Mouse (Mus musculus): Measurements from ENCODE around the gene Psmb2. TPM values are rescaled to one million over a fixed set of nuclear protein-coding genes. Genes with fewer than 3 reads are reported as not detected.
A peak's percentile ranks its signal among the peaks of the same experiment; 100 is the strongest.

Gene Psmb2
- polyA plus RNA-seq, 1 experiment from 2014 or later: 487 TPM

DNA sequence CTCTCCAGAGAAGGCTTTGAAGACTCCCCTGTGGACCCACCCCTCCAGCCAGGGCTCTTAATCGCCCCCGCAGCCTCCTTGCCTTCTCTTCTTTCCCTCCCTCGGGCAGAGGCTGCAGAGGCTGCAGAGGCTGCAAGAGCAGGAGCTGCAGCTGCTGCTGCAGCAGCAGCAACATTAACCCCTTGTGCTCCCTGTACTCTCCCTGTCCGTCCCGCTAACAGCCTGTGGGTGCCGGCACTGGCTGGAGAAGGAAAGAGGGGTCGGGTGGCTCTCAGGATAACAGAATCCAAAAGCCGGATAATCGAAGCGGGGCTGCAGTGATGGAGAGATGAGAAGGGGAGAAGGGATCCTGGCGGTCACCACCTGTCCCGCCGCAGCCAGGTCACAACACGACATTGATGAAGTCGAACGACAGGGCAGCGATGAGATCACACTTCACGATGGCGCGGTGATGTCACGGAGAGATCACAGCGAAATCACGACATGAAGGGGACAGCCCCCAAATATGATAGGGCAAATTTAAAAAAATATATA, 75.2 kb downstream of the Psmb2 start:
- Histone ChIP-seq H3K4me1 (ENCODE audit: control insufficient read depth, insufficient read depth, low read length) (peaks cover 26% of the 10 kb centered on the region), H3K4me2 (replicated peaks; ENCODE audit: low read depth, low read length) (peak overlapping the region; percentile 99), H3K4me3 (ENCODE audit: low read depth, low read length) (peak overlapping the region; percentile 91), H3K27ac (ENCODE audit: low read length) (no peak overlapping the region), H3K9me3 (ENCODE audit: control insufficient read depth, low read depth, low read length) (no peaks in the 10 kb centered on the region), H3K27me3 (ENCODE audit: control insufficient read depth, insufficient read depth, low read length) (no peaks in the 10 kb centered on the region), H3K9ac (replicated peaks; ENCODE audit: low read depth, low read length) (peak overlapping the region; percentile 59), H3K36me3 (ENCODE audit: control insufficient read depth, insufficient read depth, low read length) (peaks cover 20% of the 10 kb centered on the region)
- no peak for ATAC-seq (ENCODE audit: insufficient number of reproducible peaks, insufficient read depth, low FRiP score, low read depth)
- 0% methylated on average over 23 of the region's 23 CpGs for WGBS

- H3K27ac ChIP-seq (ENCODE audit: low read length): peak within 1 kb of the TSS; percentile 95
- ATAC-seq (ENCODE audit: insufficient number of reproducible peaks, insufficient read depth, low FRiP score, low read depth): peak; percentile 99
- under 1% methylated on average over 66 of the region's 71 CpGs for WGBS
Measured at GRCm38 (mm10) chr4:126753268-126754230, 76.1 kb downstream of the Psmb2 start, which contains the start of the genes Ncdn and AU040320. Gene Ncdn (minus strand): TSS chr4:126753438. Gene AU040320 (plus strand): TSS chr4:126753544.

GRCm38 (mm10) chr4:126754231-126754611, 76.8 kb downstream of the Psmb2 start:
- Histone ChIP-seq H3K4me2 (replicated peaks; ENCODE audit: low read depth, low read length) (peak overlapping the region; percentile 69), H3K4me1 (ENCODE audit: control insufficient read depth, insufficient read depth, low read length) (peaks cover 26% of the 10 kb centered on the region), H3K27ac (ENCODE audit: low read length) (peak overlapping the region; percentile 95), H3K36me3 (ENCODE audit: control insufficient read depth, insufficient read depth, low read length) (peaks cover 7% of the 10 kb centered on the region; the same call in 1 of the 2 replicates), H3K9ac (replicated peaks; ENCODE audit: low read depth, low read length) (peak overlapping the region; percentile 59), H3K9me3 (ENCODE audit: control insufficient read depth, low read depth, low read length) (no peaks in the 10 kb centered on the region), H3K4me3 (ENCODE audit: low read depth, low read length) (peak overlapping the region; percentile 91), H3K27me3 (ENCODE audit: control insufficient read depth, insufficient read depth, low read length) (no peaks in the 10 kb centered on the region)
- WGBS: 3% methylated on average over 12 of the region's 12 CpGs
- ATAC-seq (ENCODE audit: insufficient number of reproducible peaks, insufficient read depth, low FRiP score, low read depth): no peak

More at GRCm38 (mm10) chr4:126753268-126754230, 76.1 kb downstream of the Psmb2 start, which contains the start of the genes Ncdn and AU040320:
- H3K9me3 ChIP-seq (ENCODE audit: control insufficient read depth, low read depth, low read length): no peaks in the 10 kb centered on the region
- peak within 1 kb of the TSS; percentile 91 for H3K4me3 ChIP-seq (ENCODE audit: low read depth, low read length)
- H3K27me3 ChIP-seq (ENCODE audit: control insufficient read depth, insufficient read depth, low read length): no peaks in the 10 kb centered on the region
- H3K9ac ChIP-seq (replicated peaks; ENCODE audit: low read depth, low read length): peak within 1 kb of the TSS; percentile 59
- peaks cover 13% of the 10 kb centered on the region for H3K36me3 ChIP-seq (ENCODE audit: control insufficient read depth, insufficient read depth, low read length)
- H3K4me2 ChIP-seq (replicated peaks; ENCODE audit: low read depth, low read length): peak within 1 kb of the TSS; percentile 99
- H3K4me1 ChIP-seq (ENCODE audit: control insufficient read depth, insufficient read depth, low read length): peaks cover 26% of the 10 kb centered on the region

GRCm38 (mm10) chr4:126754736-126755374, 77.4 kb downstream of the Psmb2 start:
- WGBS: 23% methylated on average over 12 of the region's 12 CpGs
- Histone ChIP-seq H3K27ac (ENCODE audit: low read length) (peak overlapping the region; percentile 95; the same call in 1 of the 2 replicates), H3K9ac (replicated peaks; ENCODE audit: low read depth, low read length) (no peak overlapping the region)

GRCm38 (mm10) chr4:126756766-126757165, 79.3 kb downstream of the Psmb2 start:
- Histone ChIP-seq H3K36me3 (ENCODE audit: control insufficient read depth, insufficient read depth, low read length) (peaks cover 3% of the 10 kb centered on the region; the same call in 1 of the 2 replicates), H3K27me3 (ENCODE audit: control insufficient read depth, insufficient read depth, low read length) (no peaks in the 10 kb centered on the region), H3K4me3 (ENCODE audit: low read depth, low read length) (no peak overlapping the region), H3K4me1 (ENCODE audit: control insufficient read depth, insufficient read depth, low read length) (peaks cover 19% of the 10 kb centered on the region), H3K27ac (ENCODE audit: low read length) (no peak overlapping the region), H3K9ac (replicated peaks; ENCODE audit: low read depth, low read length) (no peak overlapping the region), H3K9me3 (ENCODE audit: control insufficient read depth, low read depth, low read length) (no peaks in the 10 kb centered on the region), H3K4me2 (replicated peaks; ENCODE audit: low read depth, low read length) (no peak overlapping the region)
- 78% methylated on average over 4 of the region's 4 CpGs for WGBS
- ATAC-seq (ENCODE audit: insufficient number of reproducible peaks, insufficient read depth, low FRiP score, low read depth): no peak

More at GRCm38 (mm10) chr4:126754736-126755374, 77.4 kb downstream of the Psmb2 start:
- Histone ChIP-seq H3K4me1 (ENCODE audit: control insufficient read depth, insufficient read depth, low read length) (peaks cover 26% of the 10 kb centered on the region), H3K36me3 (ENCODE audit: control insufficient read depth, insufficient read depth, low read length) (peaks cover 2% of the 10 kb centered on the region; the same call in 1 of the 2 replicates), H3K4me3 (ENCODE audit: low read depth, low read length) (peak overlapping the region; percentile 91), H3K27me3 (ENCODE audit: control insufficient read depth, insufficient read depth, low read length) (no peaks in the 10 kb centered on the region), H3K4me2 (replicated peaks; ENCODE audit: low read depth, low read length) (peak overlapping the region; percentile 69), H3K9me3 (ENCODE audit: control insufficient read depth, low read depth, low read length) (no peaks in the 10 kb centered on the region)
- peak; percentile 8; the same call in 1 of the 2 replicates for ATAC-seq (ENCODE audit: insufficient number of reproducible peaks, insufficient read depth, low FRiP score, low read depth)

GRCm38 (mm10) chr4:126758299-126758698, 80.9 kb downstream of the Psmb2 start:
- no peak overlapping the region for H3K9ac ChIP-seq (replicated peaks; ENCODE audit: low read depth, low read length)
- H3K4me3 ChIP-seq (ENCODE audit: low read depth, low read length): no peak overlapping the region
- peaks cover 3% of the 10 kb centered on the region; the same call in 1 of the 2 replicates for H3K36me3 ChIP-seq (ENCODE audit: control insufficient read depth, insufficient read depth, low read length)
- no peak overlapping the region for H3K27ac ChIP-seq (ENCODE audit: low read length)
- no peak overlapping the region for H3K4me2 ChIP-seq (replicated peaks; ENCODE audit: low read depth, low read length)
- no peaks in the 10 kb centered on the region for H3K27me3 ChIP-seq (ENCODE audit: control insufficient read depth, insufficient read depth, low read length)
- peaks cover 13% of the 10 kb centered on the region; the same call in 1 of the 2 replicates for H3K4me1 ChIP-seq (ENCODE audit: control insufficient read depth, insufficient read depth, low read length)
- 72% methylated on average over 5 of the region's 5 CpGs for WGBS
- H3K9me3 ChIP-seq (ENCODE audit: control insufficient read depth, low read depth, low read length): no peaks in the 10 kb centered on the region
- no peak for ATAC-seq (ENCODE audit: insufficient number of reproducible peaks, insufficient read depth, low FRiP score, low read depth)

Data from stomach, embryonic 14.5 days (tissue).